Mouse (Mus musculus) ES-E14 (cell line): ENCODE measurements around the gene Btg1.

Experiments used
- HCFC1 ChIP-seq: IDR thresholded peaks from 2 replicates; pipeline ENCODE4 v1.6.1; 2012; ENCODE audit warnings: low read length, inconsistent platforms, borderline replicate concordance; ENCODE audit not compliant: insufficient read depth
- MAFK ChIP-seq: IDR thresholded peaks from 2 replicates; pipeline ENCODE4 v1.6.1; 2014; ENCODE audit warnings: mild to moderate bottlenecking, low read depth, low read length, inconsistent platforms; ENCODE audit not compliant: insufficient read depth
- ZC3H11A ChIP-seq: IDR thresholded peaks from 2 replicates; pipeline ENCODE4 v1.6.1; 2012; ENCODE audit warnings: low read depth, mild to moderate bottlenecking, inconsistent platforms, low read length, borderline replicate concordance
- ZNF384 ChIP-seq: IDR thresholded peaks from 2 replicates; pipeline ENCODE4 v1.6.1; 2012; ENCODE audit warnings: low read depth, low read length, inconsistent platforms

DNA sequence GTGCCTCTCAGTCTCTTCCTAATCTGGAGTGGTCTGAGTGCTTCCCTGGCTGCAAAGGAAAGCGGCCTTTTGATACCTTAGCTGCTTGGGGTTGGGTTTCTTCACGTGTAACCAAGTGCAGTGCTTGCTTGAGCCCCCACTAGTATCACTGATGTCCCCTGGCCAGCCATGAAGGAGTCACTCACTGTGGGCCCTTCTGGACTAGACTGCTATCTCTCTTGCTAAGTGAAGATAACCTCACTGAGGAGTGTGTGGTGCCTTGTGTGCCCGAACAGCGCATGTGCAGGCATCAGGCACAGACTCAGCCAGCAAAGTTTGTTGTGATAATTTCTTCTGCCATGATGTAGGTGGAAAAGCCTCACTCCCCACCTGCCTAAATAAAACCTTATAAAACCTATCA is 8.9 kb downstream of the Btg1 start:
- TF ChIP-seq MAFK: no peak
- no peak for TF ChIP-seq ZNF384
- no peak for TF ChIP-seq HCFC1
- TF ChIP-seq ZC3H11A: no peak
